Mouse (Mus musculus): ENCODE data around the gene Prl. TPM values are rescaled to one million over a fixed set of nuclear protein-coding genes. Genes with fewer than 3 reads are reported as not detected.

Prl gene
- not detected for total RNA-seq (2023)

DNA sequence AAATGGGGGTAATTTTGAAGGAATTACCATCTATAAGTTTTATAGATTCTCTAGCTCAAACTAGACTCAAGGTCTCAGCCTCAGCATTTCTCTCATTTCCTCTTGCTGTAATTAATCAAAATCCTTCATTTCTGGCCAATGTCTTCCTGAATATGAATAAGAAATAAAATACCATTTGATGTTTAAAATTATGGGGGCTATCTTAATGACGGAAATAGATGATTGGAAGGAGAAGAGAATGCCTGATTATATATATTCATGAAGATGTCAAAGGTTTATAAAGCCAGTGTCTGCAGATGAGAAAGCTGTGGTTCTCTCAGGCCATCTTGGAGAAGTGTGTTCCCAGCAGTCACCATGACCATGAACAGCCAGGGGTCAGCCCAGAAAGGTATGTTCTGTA, at the start of gene Prl:
TSS of gene Prl (plus strand) at position 301 of the 400 bp plus-strand sequence.

DNA sequence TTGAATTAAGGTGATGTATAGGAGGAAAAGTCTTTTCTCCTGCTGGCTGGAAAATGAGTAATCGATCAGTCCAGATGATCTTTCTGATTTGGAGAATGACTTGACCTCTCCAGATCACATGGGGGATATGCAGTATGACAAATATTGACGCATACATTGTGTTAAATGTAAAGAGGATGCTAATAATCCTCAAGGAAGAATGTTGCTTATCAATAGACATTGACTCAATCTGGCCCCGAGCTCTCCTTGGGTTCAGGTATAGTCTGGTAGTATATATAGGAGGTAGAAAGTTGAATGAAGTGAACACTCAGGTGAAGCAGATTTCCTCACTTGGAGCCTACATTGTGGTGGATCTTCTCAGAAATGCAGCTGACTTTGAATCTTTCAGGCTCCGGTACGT, 36.5 kb downstream of the Prl start, which contains the start of gene Prl3d1:
TSS of gene Prl3d1 (plus strand) at position 301 of the 400 bp plus-strand sequence.

Other genes starting within 250 kb of the Prl start
- gene Prl3d1, start 36.6 kb downstream of the Prl start, total RNA-seq (2023): not detected
- gene Prl3d2, start 64.1 kb downstream of the Prl start, total RNA-seq (2023): not detected
- gene Prl3d3, start 99.2 kb downstream of the Prl start, total RNA-seq (2023): not detected
- gene Prl3c1, start 139.1 kb downstream of the Prl start, total RNA-seq (2023): not detected
- gene Prl3b1, start 184.3 kb downstream of the Prl start, total RNA-seq (2023): not detected
- gene Prl3a1, start 201.9 kb downstream of the Prl start, total RNA-seq (2023): not detected

Measured in neutrophil, adult 59 days (primary cell).